Mouse (Mus musculus) ES-E14 (cell line): ENCODE results near the gene Foxo1. TPM values are rescaled to one million over a fixed set of nuclear protein-coding genes. Genes with fewer than 3 reads are reported as not detected.
A peak's percentile ranks its signal among the peaks of the same experiment; 100 is the strongest.

Experiments used
- DNase-seq: peaks from one replicate; pipeline ENCODE4 v3.0.0-alpha.2; 2013; ENCODE audit warnings: low read depth, low spot score
- H3K27ac ChIP-seq: 2 replicates; pipeline ENCODE4 v1.5.1; 2012; ENCODE audit warnings: low read depth, mild to moderate bottlenecking, low read length, moderate library complexity, mixed read lengths; ENCODE audit not compliant: poor library complexity, insufficient read depth, severe bottlenecking
- H3K36me3 ChIP-seq: 2 replicates; pipeline ENCODE4 v1.6.1; 2012; ENCODE audit warnings: mild to moderate bottlenecking, low read length, moderate library complexity, mixed read lengths; ENCODE audit not compliant: control insufficient read depth, poor library complexity, insufficient read depth, severe bottlenecking
- H3K4me1 ChIP-seq, 2 experiments: fragments of 150-350 bp in 1 of 2; sonication (generic) in 1 of 2; 2 replicates each; pipeline ENCODE4 v1.6.1; 2012; ENCODE audit warnings: low read length in 2 of 2, mild to moderate bottlenecking in 1 of 2, mixed read lengths in 1 of 2; ENCODE audit not compliant: control insufficient read depth in 2 of 2, insufficient read depth in 2 of 2, poor library complexity in 1 of 2
- H3K4me3 ChIP-seq, 2 experiments: fragments of 150-350 bp in 1 of 2; sonication (generic) in 1 of 2; 2 replicates each; pipeline ENCODE4 v1.5.1; 2012; ENCODE audit warnings: low read length in 2 of 2, low read depth in 1 of 2, mild to moderate bottlenecking in 1 of 2, mixed read lengths in 1 of 2; ENCODE audit not compliant: insufficient read depth in 1 of 2, poor library complexity in 1 of 2, severe bottlenecking in 1 of 2
- H3K9ac ChIP-seq: 2 replicates; pipeline ENCODE4 v1.6.1; 2012; ENCODE audit warnings: low read depth, mild to moderate bottlenecking, low read length, mixed read lengths; ENCODE audit not compliant: poor library complexity, insufficient read depth, severe bottlenecking
- H3K9me3 ChIP-seq: fragments of 150-350 bp; sonication (generic); 2 replicates; pipeline ENCODE4 v1.6.1; 2012; ENCODE audit warnings: low read depth, mild to moderate bottlenecking, low read length; ENCODE audit not compliant: control insufficient read depth, insufficient read depth
- CHD2 ChIP-seq: IDR thresholded peaks from 2 replicates; pipeline ENCODE4 v1.6.1; 2014; ENCODE audit warnings: mild to moderate bottlenecking, low read depth, low read length, inconsistent platforms
- HCFC1 ChIP-seq: IDR thresholded peaks from 2 replicates; pipeline ENCODE4 v1.6.1; 2012; ENCODE audit warnings: low read length, inconsistent platforms, borderline replicate concordance; ENCODE audit not compliant: insufficient read depth
- MAFK ChIP-seq: IDR thresholded peaks from 2 replicates; pipeline ENCODE4 v1.6.1; 2014; ENCODE audit warnings: mild to moderate bottlenecking, low read depth, low read length, inconsistent platforms; ENCODE audit not compliant: insufficient read depth
- ZC3H11A ChIP-seq: IDR thresholded peaks from 2 replicates; pipeline ENCODE4 v1.6.1; 2012; ENCODE audit warnings: low read depth, mild to moderate bottlenecking, inconsistent platforms, low read length, borderline replicate concordance
- ZNF384 ChIP-seq: IDR thresholded peaks from 2 replicates; pipeline ENCODE4 v1.6.1; 2012; ENCODE audit warnings: low read depth, low read length, inconsistent platforms
- in situ Hi-C, 2 experiments: fragments of 600-800 bp; cut with MboI; formaldehyde crosslinking; loops; one replicate each; pipeline ENCODE4 v1.15.1; 2025; ENCODE audit warnings: low sequenced_read_pairs in 2 of 2, inconsistent platforms in 1 of 2; ENCODE audit not compliant: unreplicated experiment in 2 of 2
- total RNA-seq: library from RNA; depleted of rRNA; stranded (reverse); fragments of 300-350 nt; gene quantifications from 2 replicates; pipeline ENCODE4 v1.2.3, GENCODE M21; 2012; rRNA removed

The Foxo1 gene
- total RNA-seq, 1 experiment: 2.3 TPM

DNA sequence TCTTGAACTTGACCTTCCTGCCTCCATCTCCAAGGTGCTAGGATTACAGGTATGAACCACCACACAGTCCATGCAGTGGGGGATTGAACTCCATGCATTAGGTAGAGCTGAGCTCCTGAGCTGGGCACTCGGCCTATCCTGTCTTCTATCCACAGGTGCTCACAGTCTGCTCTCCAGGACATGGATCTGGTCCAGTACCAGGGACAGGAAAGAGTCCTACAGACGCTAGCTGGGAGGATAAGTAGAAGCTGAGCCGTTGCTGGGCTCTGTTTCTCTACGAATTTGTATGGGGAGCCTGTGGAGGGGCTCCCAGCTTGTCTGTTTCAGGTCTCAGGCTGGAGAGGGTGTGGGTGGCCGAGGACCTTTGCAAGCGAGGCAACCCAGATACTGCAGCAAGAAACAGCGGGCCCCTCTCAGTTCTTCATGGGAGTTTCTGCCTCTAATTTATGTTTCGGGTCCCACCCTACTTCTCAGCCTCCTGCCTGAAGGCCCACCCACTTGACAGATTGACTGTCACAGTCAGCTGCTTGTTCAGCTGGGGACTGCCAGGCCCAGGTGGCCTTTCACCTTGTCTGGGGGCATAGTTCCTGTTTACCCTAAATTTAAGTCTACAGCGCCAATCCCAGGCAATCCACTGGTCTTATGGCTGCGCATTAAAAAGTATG, 128.9 kb downstream of the Foxo1 start:
- no peak for TF ChIP-seq MAFK
- TF ChIP-seq HCFC1: no peak
- TF ChIP-seq ZNF384: no peak
- TF ChIP-seq ZC3H11A: no peak
- no peak for TF ChIP-seq CHD2
- no peak overlapping the region for H3K27ac ChIP-seq
- no peaks in the 10 kb centered on the region for H3K9me3 ChIP-seq
- in situ Hi-C loops: no loop called here
- no peak overlapping the region for H3K4me3 ChIP-seq
- no peak overlapping the region for H3K9ac ChIP-seq
- H3K36me3 ChIP-seq: no peaks in the 10 kb centered on the region
- peaks cover 5 to 37% of the 10 kb centered on the region in 2 experiments; a peak in 2 of 4 replicates for H3K4me1 ChIP-seq
- DNase-seq: no peak

DNA sequence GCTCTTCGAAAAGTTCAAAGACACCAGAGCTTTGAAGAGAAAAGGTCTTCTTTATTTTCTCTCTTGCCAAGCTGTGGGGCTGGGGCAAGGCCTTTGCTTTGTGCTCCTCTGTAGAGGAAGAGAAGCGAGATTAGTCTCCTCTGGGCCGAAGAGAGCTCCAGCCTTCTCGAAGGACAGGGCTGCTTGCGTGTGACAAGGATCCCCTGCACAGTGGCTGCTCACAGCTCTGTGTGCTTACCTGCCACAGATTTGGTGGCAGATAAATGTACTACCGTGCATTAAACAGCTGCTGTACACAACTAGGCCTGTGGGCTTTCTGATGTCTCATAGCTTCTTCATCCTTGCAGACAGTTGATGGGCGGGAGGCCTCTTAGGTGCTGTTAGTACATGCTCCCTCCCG, 129.8 kb downstream of the Foxo1 start:
- no peak overlapping the region for H3K27ac ChIP-seq
- no peak overlapping the region for H3K4me3 ChIP-seq
- in situ Hi-C loops: no loop called here
- H3K4me1 ChIP-seq: peaks cover 5 to 39% of the 10 kb centered on the region in 2 experiments; a peak in 2 of 4 replicates
- no peak overlapping the region for H3K9ac ChIP-seq
- TF ChIP-seq ZNF384 (no peak), CHD2 (no peak), ZC3H11A (no peak), HCFC1 (no peak)
- no peak for DNase-seq
- H3K9me3 ChIP-seq: no peaks in the 10 kb centered on the region
- no peaks in the 10 kb centered on the region for H3K36me3 ChIP-seq

DNA sequence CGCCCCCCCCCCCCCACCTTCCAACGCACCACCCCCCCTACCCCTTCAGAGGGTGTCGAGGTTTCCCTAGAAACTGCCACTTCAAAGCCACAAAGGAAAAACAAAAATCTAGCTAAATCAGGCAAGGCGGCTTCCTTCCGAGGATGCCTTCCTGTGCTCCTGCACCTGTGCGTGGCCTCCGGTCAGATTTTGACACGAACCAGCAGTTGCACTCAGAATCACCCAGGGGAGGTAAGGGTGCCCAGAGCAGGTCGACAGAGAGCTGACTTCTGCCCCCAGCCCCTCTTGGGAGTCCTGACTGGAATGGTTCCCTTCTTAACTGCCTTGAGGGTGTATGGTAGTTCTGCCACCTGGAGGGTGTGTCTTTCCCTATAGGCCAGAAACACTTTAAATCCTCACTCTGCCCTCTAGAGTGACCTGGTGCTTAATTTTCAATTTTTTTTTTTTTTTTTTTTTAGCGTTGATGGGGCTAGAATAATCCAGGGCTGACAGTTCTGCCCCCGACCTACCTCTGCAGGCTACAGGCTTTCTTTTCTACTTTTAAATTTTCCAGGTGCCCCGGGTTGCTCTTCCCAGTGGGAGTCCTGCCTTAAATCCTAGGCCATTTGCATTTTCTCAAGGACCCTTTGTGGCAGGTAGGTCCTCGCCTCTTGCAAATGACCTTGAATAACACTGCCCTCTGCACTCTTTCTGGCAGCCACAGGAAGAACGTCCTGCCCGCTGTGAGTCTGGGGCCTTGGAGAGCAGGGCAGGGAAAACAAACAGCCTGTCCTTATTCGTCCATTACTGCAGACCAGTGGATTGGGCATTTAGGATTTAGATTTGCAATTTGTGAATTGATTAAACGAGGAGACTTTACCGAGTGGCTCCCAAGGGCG, 132.4 kb downstream of the Foxo1 start:
- no peaks in the 10 kb centered on the region for H3K36me3 ChIP-seq
- in situ Hi-C loops: no loop called here
- peaks cover 5 to 41% of the 10 kb centered on the region in 2 experiments; a peak in 2 of 4 replicates for H3K4me1 ChIP-seq
- peak overlapping the region; percentile 53; the same call in 1 of the 2 replicates for H3K9ac ChIP-seq
- no peak for DNase-seq
- H3K4me3 ChIP-seq: peak overlapping the region; percentile 17 to 41; a peak in 2 of 4 replicates
- peak overlapping the region; percentile 71; the same call in 1 of the 2 replicates for H3K27ac ChIP-seq
- H3K9me3 ChIP-seq: no peaks in the 10 kb centered on the region
- TF ChIP-seq ZC3H11A: no peak
- peak; percentile 84 for TF ChIP-seq ZNF384
- no peak for TF ChIP-seq CHD2
- TF ChIP-seq HCFC1: no peak
- TF ChIP-seq MAFK: no peak

DNA sequence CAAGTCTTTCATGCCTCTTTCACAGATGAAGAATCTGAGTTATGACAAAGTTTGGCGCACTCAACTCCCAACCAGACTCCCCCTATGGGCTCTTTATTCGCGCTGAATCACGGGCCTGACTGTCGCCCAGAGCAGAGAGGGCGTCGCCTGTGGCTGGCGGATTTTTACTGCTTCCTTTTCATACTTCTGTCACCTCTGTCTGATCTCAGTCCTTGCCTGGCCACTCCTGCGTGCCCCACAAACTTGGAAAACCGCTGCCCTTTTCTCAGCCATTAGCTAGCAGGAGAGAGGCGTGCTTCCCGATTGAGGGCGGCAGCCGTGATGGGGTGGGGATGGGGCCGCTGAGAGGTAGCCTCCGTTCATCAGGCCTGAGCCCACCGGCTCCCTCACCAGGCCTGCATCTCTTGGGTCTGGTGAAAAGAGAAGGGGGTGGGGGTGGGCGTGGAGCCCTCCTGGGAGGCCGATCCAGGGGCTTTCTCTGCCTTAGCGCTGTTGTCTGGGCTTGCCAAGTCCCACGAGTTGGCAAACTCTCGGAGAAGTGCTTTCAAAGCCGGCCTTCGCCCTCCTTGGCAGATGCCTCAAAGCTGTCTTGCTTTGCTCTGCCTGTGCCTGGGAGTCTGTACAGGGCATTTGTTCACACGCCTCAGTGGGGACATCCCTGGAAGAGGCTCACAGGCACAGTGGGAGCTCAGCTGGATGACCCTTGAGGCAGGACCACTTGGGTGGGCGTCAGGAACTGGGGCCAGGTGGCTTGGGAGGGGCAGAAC, 133.2 kb downstream of the Foxo1 start:
- Histone ChIP-seq H3K27ac (peak overlapping the region; percentile 71), H3K36me3 (no peaks in the 10 kb centered on the region), H3K9me3 (no peaks in the 10 kb centered on the region), H3K4me1 (peaks cover 3 to 40% of the 10 kb centered on the region in 2 experiments; a peak in 2 of 4 replicates), H3K4me3 (peak overlapping the region; percentile 17 to 41; a peak in 2 of 4 replicates), H3K9ac (peak overlapping the region; percentile 53)
- TF ChIP-seq ZNF384 (no peak), ZC3H11A (no peak), MAFK (no peak), CHD2 (no peak), HCFC1 (no peak)
- in situ Hi-C loops: no loop called here
- DNase-seq: no peak

Other genes with a start within 250 kb of the Foxo1 start
- 0.58 and 1.2 TPM in 2 replicates for gene Maml3, start 163.3 kb upstream of the Foxo1 start, total RNA-seq